Comparison of ENCODE assay signal across 13 mouse cellular contexts in genomic region chr19:36522558-36523195, GRCm38 (mm10). TPM values are rescaled to one million over a fixed set of nuclear protein-coding genes. Genes with fewer than 3 reads are reported as not detected.
DNase-seq lines count a peak whose midpoint lies in the region; ATAC-seq lines count a peak whose summit lies in the region.
"Had no signal": no experiment of that assay in that cellular context is flagged by ENCODE, and none has a peak within 500 bp of the region (broad histone marks: within the 10 kb centered on the region; RNA-seq: fewer than 3 reads in every experiment).

No protein-coding gene starts in this region.

- intact Hi-C loops in left cerebral cortex, postnatal 25 days (cut with DNase I): no loop called here

- ATAC-seq in inflammation-experienced regulatory T-cells, adult 6 months: peak; percentile 91
- ATAC-seq: intestine, postnatal 0 days; Patski had no signal

- DNase-seq in B cell, adult 2 months: peak; percentile 23 to 24
- peak; percentile 16 for DNase-seq in CD8-positive naive resting alpha-beta T cell, adult 2 months (ENCODE audit: low read depth in 2 of 2, low spot score in 2 of 2)
- peak; percentile 42 for DNase-seq in thymus, postnatal 25 days
- DNase-seq in kidney, postnatal 4 days: no peak
- no peak for DNase-seq in left cerebral cortex, postnatal 25 days (ENCODE audit: low spot score in 2 of 2)
- no peak for DNase-seq in gastrocnemius, adult 18-20 months (ENCODE audit: low spot score)
- DNase-seq: cerebellum, postnatal 36 days; gastrocnemius, postnatal 25 days; heart, postnatal 10 days; kidney, postnatal 10 days had no signal

RNA-seq across cellular contexts. Expression of gene Hectd2, which starts 31.8 kb away (rescaled TPM):
- 1 to 10 TPM; 1.4 to 2.1 (median 1.8) TPM for polyA plus RNA-seq in inflammation-experienced regulatory T-cells, adult 6 months (2017; shearing (Covaris generic))
- 10 to 100 TPM; 21.9 to 25.4 TPM for total RNA-seq in left cerebral cortex, postnatal 25 days (2021)
- total RNA-seq in gastrocnemius, adult 18-20 months (2021): 1 to 10 TPM; 5.4 to 6.4 TPM

Comparison
In these comparisons a context has a peak if more than half of its experiments do, and no peak if none do; other contexts are left out.
1. DNase-seq: peak in B cell, adult 2 months (2 of 2), CD8-positive naive resting alpha-beta T cell, adult 2 months (2 of 2) and thymus, postnatal 25 days (single experiment); none in kidney, postnatal 4 days (0 of 2), left cerebral cortex, postnatal 25 days (0 of 2) and gastrocnemius, adult 18-20 months (single experiment).